Mouse (Mus musculus) testis, adult 2 months (tissue): ENCODE results near the gene Ccdc8. TPM values are rescaled to one million over a fixed set of nuclear protein-coding genes. Genes with fewer than 3 reads are reported as not detected.

Experiments used
- H3K27ac ChIP-seq: fragments of 200-500 bp; 2 replicates; pipeline ENCODE4 v1.5.1; 2012; ENCODE audit warnings: low read depth, low read length; ENCODE audit not compliant: control insufficient read depth, insufficient read depth
- H3K27me3 ChIP-seq: fragments of 200-500 bp; 2 replicates; pipeline ENCODE4 v1.6.1; 2012; ENCODE audit warnings: mild to moderate bottlenecking, low read length, moderate library complexity; ENCODE audit not compliant: control insufficient read depth, insufficient read depth
- H3K36me3 ChIP-seq: fragments of 200-500 bp; 2 replicates; pipeline ENCODE4 v1.6.1; 2012; ENCODE audit warnings: mild to moderate bottlenecking, low read length; ENCODE audit not compliant: control insufficient read depth, insufficient read depth
- H3K4me1 ChIP-seq: fragments of 200-500 bp; 2 replicates; pipeline ENCODE4 v1.6.1; 2012; ENCODE audit warnings: low read length; ENCODE audit not compliant: control insufficient read depth, insufficient read depth
- H3K4me3 ChIP-seq: fragments of 200-500 bp; 2 replicates; pipeline ENCODE4 v1.5.1; 2012; ENCODE audit warnings: low read depth, mild to moderate bottlenecking, low read length, moderate library complexity, mixed read lengths; ENCODE audit not compliant: control insufficient read depth
- CTCF ChIP-seq: fragments of 200-500 bp; IDR thresholded peaks from 2 replicates; pipeline ENCODE4 v1.5.1; 2012; ENCODE audit warnings: low read depth, mild to moderate bottlenecking, inconsistent platforms, low read length, moderate library complexity; ENCODE audit not compliant: control insufficient read depth, insufficient read depth, insufficient replicate concordance
- POLR2A ChIP-seq: fragments of 200-500 bp; IDR thresholded peaks from 2 replicates; pipeline ENCODE4 v1.6.1; 2012; ENCODE audit warnings: low read depth, mild to moderate bottlenecking, inconsistent platforms, low read length, moderate library complexity; ENCODE audit not compliant: control insufficient read depth
- polyA plus RNA-seq: library from polyadenylated mRNA; depleted of rRNA; stranded (reverse); fragments of >200 nt; gene quantifications from 2 replicates; pipeline ENCODE4 v1.2.3, GENCODE M21; 2012; rRNA removed

Ccdc8 gene
- polyA plus RNA-seq, result 1.6 TPM in 2 replicates

GRCm38 (mm10) chr7:16992451-16992807 lies at the start of gene Ccdc8:
Gene Ccdc8 (plus strand): TSS chr7:16992708.
- H3K36me3 ChIP-seq, result no peaks in the 10 kb centered on the region
- no peaks in the 10 kb centered on the region for H3K27me3 ChIP-seq
- no peak within 1 kb of the TSS for H3K4me3 ChIP-seq
- H3K4me1 ChIP-seq, result peaks cover 19% of the 10 kb centered on the region
- no peak for TF ChIP-seq POLR2A
- no peak for TF ChIP-seq CTCF
- H3K27ac ChIP-seq, result peak within 1 kb of the TSS; percentile 3; the same call in 1 of the 2 replicates

- no peak for TF ChIP-seq POLR2A
- no peaks in the 10 kb centered on the region for H3K27me3 ChIP-seq
- no peaks in the 10 kb centered on the region for H3K36me3 ChIP-seq
- H3K4me3 ChIP-seq, result no peak overlapping the region
- H3K27ac ChIP-seq, result no peak overlapping the region
- H3K4me1 ChIP-seq, result peaks cover 19% of the 10 kb centered on the region
These were observed 49.6 kb upstream of the Ccdc8 start for GRCm38 (mm10) chr7:16942861-16943260.

GRCm38 (mm10) chr7:16944061-16944807 lies 48.3 kb upstream of the Ccdc8 start, which contains the start of gene Pnmal2:
Gene Pnmal2 (plus strand): TSS chr7:16944682.
- peak within 1 kb of the TSS; percentile 82 for H3K27ac ChIP-seq

GRCm38 (mm10) chr7:16944808-16945315 lies 47.6 kb upstream of the Ccdc8 start:
- Histone ChIP-seq H3K4me1 (peaks cover 31% of the 10 kb centered on the region), H3K27me3 (no peaks in the 10 kb centered on the region)
- TF ChIP-seq POLR2A (no peak), CTCF (no peak)

More at GRCm38 (mm10) chr7:16944061-16944807, 48.3 kb upstream of the Ccdc8 start, which contains the start of gene Pnmal2:
- no peak for TF ChIP-seq CTCF
- TF ChIP-seq POLR2A, result peak; percentile 63
- Histone ChIP-seq H3K36me3 (no peaks in the 10 kb centered on the region), H3K4me3 (peak within 1 kb of the TSS; percentile 83), H3K27me3 (no peaks in the 10 kb centered on the region), H3K4me1 (peaks cover 29% of the 10 kb centered on the region)

DNA sequence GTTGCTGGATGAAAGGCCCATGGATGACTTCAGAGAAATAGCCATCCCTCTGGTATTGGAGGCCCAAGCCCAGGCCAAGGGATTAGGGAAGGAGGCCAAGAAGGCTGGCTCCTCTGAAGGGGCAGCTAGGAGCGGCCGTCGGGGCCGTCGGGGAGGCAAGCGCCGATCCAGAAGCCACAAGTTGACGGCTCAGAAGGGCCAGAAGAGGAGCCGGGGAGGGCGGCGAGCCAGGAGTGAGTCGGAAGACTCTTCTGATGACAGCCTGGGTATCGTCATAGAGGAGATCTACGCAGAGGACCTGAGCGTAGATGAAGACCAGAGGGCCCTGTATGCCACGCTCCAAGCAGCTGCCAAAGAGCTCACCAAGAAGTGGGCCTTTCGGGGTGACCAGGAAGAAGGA lies 47.1 kb upstream of the Ccdc8 start:
- Histone ChIP-seq H3K4me1 (peaks cover 34% of the 10 kb centered on the region), H3K4me3 (peak overlapping the region; percentile 83), H3K36me3 (no peaks in the 10 kb centered on the region), H3K27me3 (no peaks in the 10 kb centered on the region), H3K27ac (peak overlapping the region; percentile 82)
- TF ChIP-seq CTCF, result no peak
- TF ChIP-seq POLR2A, result peak; percentile 80; the same call in 1 of the 2 replicates

More at GRCm38 (mm10) chr7:16944808-16945315, 47.6 kb upstream of the Ccdc8 start:
- peak overlapping the region; percentile 82 for H3K27ac ChIP-seq
- no peaks in the 10 kb centered on the region for H3K36me3 ChIP-seq
- peak overlapping the region; percentile 83 for H3K4me3 ChIP-seq

- H3K36me3 ChIP-seq, result no peaks in the 10 kb centered on the region; the same call in 1 of the 2 replicates
- H3K27me3 ChIP-seq, result no peaks in the 10 kb centered on the region
- H3K4me1 ChIP-seq, result peaks cover 37% of the 10 kb centered on the region
- TF ChIP-seq POLR2A (0 out of 2 replicates have a peak, but pooled peaks have one; percentile 12), CTCF (no peak)
- peak overlapping the region; percentile 45; the same call in 1 of the 2 replicates for H3K27ac ChIP-seq
- peak overlapping the region; percentile 83 for H3K4me3 ChIP-seq
These were observed 45.8 kb upstream of the Ccdc8 start for GRCm38 (mm10) chr7:16946441-16947348.

- Histone ChIP-seq H3K36me3 (no peaks in the 10 kb centered on the region; the same call in 1 of the 2 replicates), H3K4me1 (peaks cover 37% of the 10 kb centered on the region), H3K27me3 (no peaks in the 10 kb centered on the region), H3K4me3 (peak overlapping the region; percentile 83), H3K27ac (no peak overlapping the region)
- TF ChIP-seq CTCF (no peak), POLR2A (no peak)
These were observed 45.1 kb upstream of the Ccdc8 start for GRCm38 (mm10) chr7:16947349-16947895.
